8 mouse cellular contexts compared by ENCODE assay signal in genomic region chr11:69411073-69411535, GRCm38 (mm10). TPM values are rescaled to one million over a fixed set of nuclear protein-coding genes. Genes with fewer than 3 reads are reported as not detected.
A peak's percentile ranks its signal among the peaks of the same experiment; 100 is the strongest.
DNase-seq lines count a peak whose midpoint lies in the region; ATAC-seq lines count a peak whose summit lies in the region.

No protein-coding gene starts in this region.

- peak overlapping the region; percentile 82 for H3K4me3 ChIP-seq in hindbrain, embryonic 10.5 days

- WGBS in hindbrain, embryonic 10.5 days = 0% methylated on average over 26 of the region's 26 CpGs

- DNase-seq in MN1 (ENCODE audit: low spot score) = peak; percentile 95
- peak; percentile 96 for DNase-seq in cerebellum, adult 9-10 months
- peak; percentile 97 for DNase-seq in hindbrain, embryonic 10.5 days (ENCODE audit: low spot score)
- peak; percentile 97 for DNase-seq in layer of hippocampus, postnatal 10 days (ENCODE audit: low spot score in 2 of 2)
- peak; percentile 99 for DNase-seq in lung, postnatal 10 days
- peak; percentile 96 for DNase-seq in retina, adult 2 months (ENCODE audit: low read depth, low spot score)
- DNase-seq in thymus, postnatal 36 days = peak; percentile 91 to 92

- peaks cover 50% of the 10 kb centered on the region for H3K36me3 ChIP-seq in hindbrain, embryonic 10.5 days

- H3K9me3 ChIP-seq in hindbrain, embryonic 10.5 days = no peaks in the 10 kb centered on the region

- no peaks in the 10 kb centered on the region for H3K27me3 ChIP-seq in hindbrain, embryonic 10.5 days (ENCODE audit: insufficient read depth, poor library complexity, severe bottlenecking)

- peak; percentile 35 for ATAC-seq in frontal cortex, adult (ENCODE audit: low TSS enrichment)

- peak overlapping the region; percentile 99 for H3K27ac ChIP-seq in hindbrain, embryonic 10.5 days

- peaks cover 81% of the 10 kb centered on the region for H3K4me1 ChIP-seq in hindbrain, embryonic 10.5 days (replicated peaks)

RNA-seq across cellular contexts. Expression of gene Kdm6b, which starts 2.4 kb away (rescaled TPM):
- 37.9 and 43.4 TPM in 2 replicates for polyA plus RNA-seq in hindbrain, embryonic 10.5 days (2016; fragmentation: Nextera tagmentation; extraction: Ambion mirVana)
- 10 to 100 TPM; 47.0 to 50.5 TPM for total RNA-seq in layer of hippocampus, postnatal 10 days (2021)

RNA-seq across cellular contexts. Expression of gene Tmem88, which starts 13.1 kb away (rescaled TPM):
- polyA plus RNA-seq in hindbrain, embryonic 10.5 days (2016; fragmentation: Nextera tagmentation; extraction: Ambion mirVana) = 22.1 and 22.2 TPM in 2 replicates
- total RNA-seq in layer of hippocampus, postnatal 10 days (2021) = 1 to 10 TPM; 2.1 to 2.7 TPM

RNA-seq across cellular contexts. Expression of gene Cyb5d1, which starts 15.7 kb away (rescaled TPM):
- 47.2 and 51.7 TPM in 2 replicates for polyA plus RNA-seq in hindbrain, embryonic 10.5 days (2016; fragmentation: Nextera tagmentation; extraction: Ambion mirVana)
- total RNA-seq in layer of hippocampus, postnatal 10 days (2021) = 10 to 100 TPM; 28.4 to 40.6 TPM

RNA-seq across cellular contexts. Expression of gene Naa38, which starts 15.8 kb away (rescaled TPM):
- 148 and 159 TPM in 2 replicates for polyA plus RNA-seq in hindbrain, embryonic 10.5 days (2016; fragmentation: Nextera tagmentation; extraction: Ambion mirVana)
- total RNA-seq in layer of hippocampus, postnatal 10 days (2021) = 10 to 100 TPM; 84.1 to 95.1 TPM

RNA-seq across cellular contexts. Expression of gene Chd3, which starts 41.9 kb away (rescaled TPM):
- polyA plus RNA-seq in hindbrain, embryonic 10.5 days (2016; fragmentation: Nextera tagmentation; extraction: Ambion mirVana) = 45.1 and 46.9 TPM in 2 replicates
- 100 to 1,000 TPM; 540 to 617 TPM for total RNA-seq in layer of hippocampus, postnatal 10 days (2021)

Comparison
In these comparisons a context has a peak if more than half of its experiments do, and no peak if none do; other contexts are left out.
1. Peak in every context shown above with its lines: DNase-seq, ATAC-seq, H3K4me3 ChIP-seq and H3K27ac ChIP-seq.